Mouse (Mus musculus): ENCODE data around the gene Irx1. TPM values are rescaled to one million over a fixed set of nuclear protein-coding genes. Genes with fewer than 3 reads are reported as not detected.

Irx1 gene
- polyA plus RNA-seq (2014; fragmentation: Nextera tagmentation; extraction: Ambion mirVana), result 0.45 and 0.68 TPM in 2 replicates

DNA sequence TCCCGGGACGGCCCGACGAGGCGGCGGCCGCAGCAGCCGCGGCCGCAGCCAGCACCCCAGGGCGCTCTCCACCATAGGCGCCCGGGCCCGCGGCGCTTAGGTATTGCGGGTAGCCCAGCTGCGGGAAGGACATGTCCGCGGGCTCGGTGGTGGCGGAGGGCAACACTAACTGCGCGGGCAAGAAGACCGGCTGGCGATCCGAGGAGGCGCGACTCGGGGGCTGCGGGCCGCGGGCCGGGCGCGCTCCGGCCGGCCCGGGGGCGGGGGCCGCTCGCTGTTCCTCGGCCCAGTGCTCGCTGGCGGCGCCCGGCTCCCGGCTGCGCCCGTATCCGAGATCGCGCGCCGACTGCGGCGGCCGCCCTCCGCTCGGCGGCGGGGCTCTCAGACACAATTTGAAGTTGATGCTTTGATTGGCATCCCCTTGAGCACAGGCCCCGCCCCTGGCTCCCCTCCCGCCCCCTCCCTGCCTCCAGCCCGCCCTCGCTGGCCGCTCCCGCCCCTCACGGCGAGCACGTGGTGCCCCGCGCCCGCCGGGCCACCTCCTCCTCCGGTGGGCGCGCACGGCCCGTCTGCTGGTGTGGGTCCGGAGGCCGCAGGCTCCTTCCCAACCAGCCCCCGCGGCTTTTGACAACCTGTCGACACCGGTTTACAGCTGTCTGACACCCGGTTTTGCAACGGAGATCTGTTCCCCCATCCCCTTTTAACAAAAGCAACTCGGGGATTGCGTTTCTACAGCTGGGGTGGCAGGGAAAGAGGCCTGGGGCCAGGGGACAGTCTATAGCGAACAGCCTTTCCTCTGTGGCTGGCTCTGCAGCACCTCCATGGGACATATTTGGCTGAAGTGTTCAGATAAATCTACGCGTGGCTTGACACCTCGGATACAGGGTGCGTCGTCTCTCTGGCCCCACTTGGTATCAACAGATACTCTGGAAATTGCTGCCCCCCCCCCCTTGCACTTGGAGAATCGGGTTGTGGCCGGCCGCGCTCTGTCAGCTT, at the start of gene Irx1:
TSS of gene Irx1 (minus strand) at position 368 of the 996 bp plus-strand sequence.
- Histone ChIP-seq H3K9ac (ENCODE audit: low read length) (peak within 1 kb of the TSS; percentile 37), H3K27me3 (ENCODE audit: control insufficient read depth, insufficient read depth, low read length) (peaks cover 95% of the 10 kb centered on the region), H3K27ac (ENCODE audit: low read depth, low read length) (no peak within 1 kb of the TSS), H3K36me3 (ENCODE audit: control insufficient read depth, insufficient read depth, low read length) (no peaks in the 10 kb centered on the region), H3K4me1 (replicated peaks; ENCODE audit: control insufficient read depth, insufficient read depth, low read length) (peaks cover 13% of the 10 kb centered on the region), H3K4me3 (ENCODE audit: low read depth, low read length) (peak within 1 kb of the TSS; percentile 41), H3K9me3 (ENCODE audit: control insufficient read depth, low read length) (no peaks in the 10 kb centered on the region), H3K4me2 (ENCODE audit: low read depth, low read length, severe bottlenecking) (peak within 1 kb of the TSS; percentile 78)
- ATAC-seq (replicated peaks; ENCODE audit: low FRiP score) (peak; percentile 73), DNase-seq (ENCODE audit: low spot score) (peak; percentile 86)
- 1% methylated on average over 84 of the region's 100 CpGs for WGBS

DNA sequence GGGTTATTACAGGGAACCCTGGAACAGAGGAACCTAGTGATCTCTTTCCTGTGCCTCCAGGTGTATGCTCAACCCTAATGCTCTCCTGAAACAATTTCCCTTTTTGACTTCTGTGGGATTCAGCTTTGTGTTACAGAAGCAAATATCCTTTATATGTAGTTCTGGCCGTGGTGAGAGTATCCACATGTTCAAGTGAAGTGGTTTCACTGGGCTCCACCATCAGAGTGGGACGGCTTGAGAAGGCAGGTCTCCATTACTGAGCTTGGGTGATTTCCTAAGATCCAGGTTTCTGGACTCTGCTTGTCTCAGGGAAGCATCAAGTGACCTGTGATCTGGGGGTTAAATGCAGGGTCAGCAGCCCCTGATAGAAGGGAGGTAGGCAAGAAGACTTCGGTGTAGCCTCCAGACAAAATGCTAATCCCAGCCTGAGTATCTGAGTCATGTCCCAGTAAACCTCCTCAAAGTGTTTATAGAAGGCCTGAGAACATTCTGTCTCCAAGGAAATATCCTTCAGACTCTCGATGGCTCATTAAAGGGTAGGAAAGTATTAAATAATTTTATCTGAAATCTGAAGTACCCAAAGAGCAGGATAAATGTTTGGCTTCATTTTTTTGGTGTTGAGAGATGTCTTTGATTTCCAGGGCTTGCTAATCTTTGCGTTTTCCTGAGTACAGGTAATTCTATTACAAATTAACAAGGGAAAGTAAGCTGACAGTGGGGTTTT, 16.6 kb upstream of the Irx1 start:
- WGBS, result 49% methylated on average over 5 of the region's 5 CpGs
- DNase-seq (ENCODE audit: low spot score), result no peak
- no peaks in the 10 kb centered on the region; the same call in 1 of the 2 replicates for H3K27me3 ChIP-seq (ENCODE audit: control insufficient read depth, insufficient read depth, low read length)
- no peak overlapping the region for H3K4me3 ChIP-seq (ENCODE audit: low read depth, low read length)
- no peaks in the 10 kb centered on the region for H3K9me3 ChIP-seq (ENCODE audit: control insufficient read depth, low read length)
- H3K4me2 ChIP-seq (ENCODE audit: low read depth, low read length, severe bottlenecking), result no peak overlapping the region
- no peaks in the 10 kb centered on the region for H3K36me3 ChIP-seq (ENCODE audit: control insufficient read depth, insufficient read depth, low read length)
- no peaks in the 10 kb centered on the region for H3K4me1 ChIP-seq (replicated peaks; ENCODE audit: control insufficient read depth, insufficient read depth, low read length)
- H3K9ac ChIP-seq (ENCODE audit: low read length), result no peak overlapping the region
- H3K27ac ChIP-seq (ENCODE audit: low read depth, low read length), result no peak overlapping the region
- no peak for ATAC-seq (replicated peaks; ENCODE audit: low FRiP score)

DNA sequence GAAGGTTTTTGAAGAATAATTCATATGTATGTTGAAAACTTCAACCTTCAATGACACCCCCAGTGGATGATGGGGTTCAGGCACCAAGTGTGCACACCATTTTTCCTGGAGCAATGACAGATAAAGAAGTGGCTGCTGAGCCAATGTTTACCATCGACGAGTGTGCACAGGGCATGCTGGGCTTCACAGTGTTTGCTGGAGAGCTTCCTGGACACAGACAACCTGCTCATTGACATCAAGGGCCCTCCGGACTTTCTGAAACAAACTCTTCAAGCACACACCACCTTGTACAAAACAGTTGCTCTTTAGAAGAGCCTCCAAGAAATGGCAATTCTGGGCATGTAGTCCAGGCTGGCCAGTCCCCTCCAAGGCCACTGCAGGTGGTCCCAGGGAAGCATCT, 12.2 kb upstream of the Irx1 start:
- Histone ChIP-seq H3K36me3 (ENCODE audit: control insufficient read depth, insufficient read depth, low read length) (no peaks in the 10 kb centered on the region), H3K27ac (ENCODE audit: low read depth, low read length) (no peak overlapping the region), H3K4me2 (ENCODE audit: low read depth, low read length, severe bottlenecking) (no peak overlapping the region), H3K9ac (ENCODE audit: low read length) (no peak overlapping the region), H3K9me3 (ENCODE audit: control insufficient read depth, low read length) (no peaks in the 10 kb centered on the region), H3K4me3 (ENCODE audit: low read depth, low read length) (no peak overlapping the region), H3K27me3 (ENCODE audit: control insufficient read depth, insufficient read depth, low read length) (peaks cover 8% of the 10 kb centered on the region), H3K4me1 (replicated peaks; ENCODE audit: control insufficient read depth, insufficient read depth, low read length) (no peaks in the 10 kb centered on the region)
- no peak for ATAC-seq (replicated peaks; ENCODE audit: low FRiP score)
- WGBS, result 86% methylated on average over 3 of the region's 3 CpGs
- DNase-seq (ENCODE audit: low spot score), result no peak

DNA sequence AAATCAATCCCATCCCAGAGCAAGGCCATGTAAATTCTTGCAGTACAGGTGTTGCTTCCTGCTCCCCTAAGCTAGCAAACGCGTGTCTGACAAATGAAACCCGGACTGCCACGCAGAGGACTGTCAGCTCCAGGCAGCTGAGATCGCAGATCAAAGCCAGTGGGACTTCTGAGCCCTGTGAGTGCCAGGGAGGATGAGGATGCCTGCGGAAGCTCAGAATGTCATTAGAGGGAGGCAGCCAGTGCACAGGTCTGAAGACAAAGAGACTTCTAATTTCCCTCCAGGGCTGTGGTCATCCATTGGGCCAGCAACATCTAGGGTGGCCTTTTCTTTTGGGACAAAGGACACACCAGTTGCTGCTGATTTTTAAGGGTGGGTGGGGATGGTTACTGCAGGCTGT, 4.8 kb upstream of the Irx1 start:
- H3K4me3 ChIP-seq (ENCODE audit: low read depth, low read length), result no peak overlapping the region
- H3K4me1 ChIP-seq (replicated peaks; ENCODE audit: control insufficient read depth, insufficient read depth, low read length), result peaks cover 5% of the 10 kb centered on the region; the same call in 1 of the 2 replicates
- no peak overlapping the region for H3K9ac ChIP-seq (ENCODE audit: low read length)
- ATAC-seq (replicated peaks; ENCODE audit: low FRiP score) (no peak), DNase-seq (ENCODE audit: low spot score) (no peak)
- H3K27ac ChIP-seq (ENCODE audit: low read depth, low read length), result no peak overlapping the region
- H3K9me3 ChIP-seq (ENCODE audit: control insufficient read depth, low read length), result no peaks in the 10 kb centered on the region
- H3K27me3 ChIP-seq (ENCODE audit: control insufficient read depth, insufficient read depth, low read length), result peaks cover 80% of the 10 kb centered on the region
- H3K4me2 ChIP-seq (ENCODE audit: low read depth, low read length, severe bottlenecking), result no peak overlapping the region; the same call in 1 of the 2 replicates
- no peaks in the 10 kb centered on the region for H3K36me3 ChIP-seq (ENCODE audit: control insufficient read depth, insufficient read depth, low read length)
- WGBS, result under 1% methylated on average over 6 of the region's 6 CpGs

DNA sequence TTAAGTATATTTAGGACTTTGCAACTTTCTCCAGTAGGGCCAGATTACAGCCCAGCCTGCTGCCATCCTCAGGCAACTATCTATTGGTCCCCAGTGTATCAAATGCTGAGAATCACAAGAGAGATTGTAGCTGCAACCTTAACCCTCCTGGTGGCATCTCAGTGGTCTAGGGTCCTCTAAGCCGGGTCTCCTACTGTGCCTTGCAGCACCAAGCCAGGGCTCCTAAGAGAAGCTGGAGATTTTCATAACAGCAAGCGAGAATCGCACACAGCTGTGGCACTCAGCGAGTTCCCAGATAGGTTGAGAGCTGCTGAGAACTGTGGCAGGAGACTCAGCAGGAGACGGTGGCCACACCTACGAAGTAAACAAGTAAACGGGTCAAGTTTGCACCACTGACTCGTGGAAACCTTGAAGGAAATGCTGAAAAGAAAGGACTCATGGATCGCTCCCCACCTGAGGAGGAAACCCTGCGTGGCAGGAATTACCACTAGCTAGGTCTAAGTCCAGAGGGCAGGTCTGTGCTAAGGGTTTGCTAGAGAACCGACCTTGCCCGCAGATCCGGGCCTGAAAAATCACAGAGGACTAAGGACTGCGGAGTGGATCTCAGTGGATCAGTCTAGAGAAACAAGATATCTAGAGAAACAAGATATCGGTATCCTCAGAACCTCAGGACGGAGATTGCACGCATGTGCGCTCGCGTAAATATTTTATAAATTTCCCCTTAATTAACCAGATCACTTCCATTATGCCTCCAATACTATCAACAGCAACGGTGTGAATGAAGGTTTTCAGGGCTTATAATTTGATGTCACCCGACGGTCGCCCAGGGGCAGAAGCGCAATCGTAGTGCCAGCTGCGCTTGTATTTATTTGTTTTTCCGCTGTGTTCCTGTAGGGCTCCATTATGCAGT, 4.1 kb upstream of the Irx1 start:
- H3K36me3 ChIP-seq (ENCODE audit: control insufficient read depth, insufficient read depth, low read length), result no peaks in the 10 kb centered on the region
- no peak overlapping the region for H3K27ac ChIP-seq (ENCODE audit: low read depth, low read length)
- H3K4me1 ChIP-seq (replicated peaks; ENCODE audit: control insufficient read depth, insufficient read depth, low read length), result peaks cover 9% of the 10 kb centered on the region
- WGBS, result 2% methylated on average over 28 of the region's 28 CpGs
- H3K4me3 ChIP-seq (ENCODE audit: low read depth, low read length), result no peak overlapping the region
- no peak overlapping the region for H3K9ac ChIP-seq (ENCODE audit: low read length)
- H3K27me3 ChIP-seq (ENCODE audit: control insufficient read depth, insufficient read depth, low read length), result peaks cover 86% of the 10 kb centered on the region
- DNase-seq (ENCODE audit: low spot score), result no peak
- H3K9me3 ChIP-seq (ENCODE audit: control insufficient read depth, low read length), result no peaks in the 10 kb centered on the region
- no peak overlapping the region; the same call in 1 of the 2 replicates for H3K4me2 ChIP-seq (ENCODE audit: low read depth, low read length, severe bottlenecking)
- no peak for ATAC-seq (replicated peaks; ENCODE audit: low FRiP score)

DNA sequence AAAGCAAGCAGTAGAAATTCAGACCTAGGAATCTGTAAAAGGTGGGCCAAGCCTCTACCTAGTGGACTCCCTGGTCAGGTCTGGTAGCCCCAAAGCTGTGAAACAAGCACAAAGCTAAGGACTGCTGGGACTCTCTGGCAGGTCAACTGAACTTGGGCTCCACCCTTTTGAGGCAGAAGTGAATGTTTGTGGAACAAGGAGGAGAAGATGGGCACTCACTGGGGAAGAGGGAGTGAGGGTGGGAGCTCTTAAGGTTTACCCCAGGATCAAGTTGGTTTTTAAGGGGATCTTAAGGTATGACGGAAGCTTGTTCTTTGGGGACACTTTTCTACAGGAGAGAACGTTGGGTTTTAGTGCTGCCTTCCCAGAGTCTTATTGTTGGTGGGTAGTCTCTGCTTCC, 3.1 kb upstream of the Irx1 start:
- 20% methylated on average over 2 of the region's 2 CpGs for WGBS
- Histone ChIP-seq H3K36me3 (ENCODE audit: control insufficient read depth, insufficient read depth, low read length) (no peaks in the 10 kb centered on the region), H3K4me2 (ENCODE audit: low read depth, low read length, severe bottlenecking) (no peak overlapping the region), H3K4me1 (replicated peaks; ENCODE audit: control insufficient read depth, insufficient read depth, low read length) (peaks cover 9% of the 10 kb centered on the region), H3K27me3 (ENCODE audit: control insufficient read depth, insufficient read depth, low read length) (peaks cover 89% of the 10 kb centered on the region), H3K9me3 (ENCODE audit: control insufficient read depth, low read length) (no peaks in the 10 kb centered on the region), H3K27ac (ENCODE audit: low read depth, low read length) (no peak overlapping the region), H3K4me3 (ENCODE audit: low read depth, low read length) (no peak overlapping the region), H3K9ac (ENCODE audit: low read length) (no peak overlapping the region)
- ATAC-seq (replicated peaks; ENCODE audit: low FRiP score) (no peak), DNase-seq (ENCODE audit: low spot score) (no peak)

DNA sequence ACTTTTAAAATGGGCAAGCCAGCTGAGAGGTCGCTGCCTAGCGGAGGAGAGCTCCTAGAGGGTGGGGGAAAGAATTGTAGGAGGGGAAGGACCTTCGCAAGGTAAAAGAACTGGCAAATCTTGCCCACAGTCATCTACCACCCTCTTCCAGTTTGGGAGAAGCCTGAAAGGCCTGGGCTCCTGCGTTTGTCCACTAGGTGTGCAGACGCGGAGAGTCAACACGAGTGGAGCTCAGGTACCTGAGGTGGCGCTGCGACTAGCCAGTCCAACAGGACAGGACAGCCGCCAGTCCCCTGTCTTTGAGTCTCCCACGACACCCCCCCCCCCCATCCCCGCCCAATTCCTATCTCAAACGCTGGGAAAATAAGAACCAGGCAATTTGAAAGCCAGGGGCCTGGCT, 843 bp upstream of the Irx1 start:
- DNase-seq (ENCODE audit: low spot score), result no peak
- Histone ChIP-seq H3K27me3 (ENCODE audit: control insufficient read depth, insufficient read depth, low read length) (peaks cover 94% of the 10 kb centered on the region), H3K27ac (ENCODE audit: low read depth, low read length) (no peak overlapping the region), H3K4me3 (ENCODE audit: low read depth, low read length) (no peak overlapping the region), H3K9ac (ENCODE audit: low read length) (no peak overlapping the region), H3K36me3 (ENCODE audit: control insufficient read depth, insufficient read depth, low read length) (no peaks in the 10 kb centered on the region), H3K4me1 (replicated peaks; ENCODE audit: control insufficient read depth, insufficient read depth, low read length) (peaks cover 13% of the 10 kb centered on the region), H3K9me3 (ENCODE audit: control insufficient read depth, low read length) (no peaks in the 10 kb centered on the region), H3K4me2 (ENCODE audit: low read depth, low read length, severe bottlenecking) (peak overlapping the region; percentile 78)
- peak; percentile 10; the same call in 1 of the 2 replicates for ATAC-seq (replicated peaks; ENCODE audit: low FRiP score)
- 1% methylated on average over 13 of the region's 13 CpGs for WGBS
